Mouse (Mus musculus) lung, postnatal 14 days (tissue): ENCODE results near the gene Perm1.

ENCODE experiments used
- DNase-seq: peaks from one replicate; pipeline ENCODE4 v3.0.0; 2021

Perm1 gene

GRCm38 (mm10) chr4:156252619-156253018 is 37.0 kb downstream of the Perm1 start:
- no peak for DNase-seq

GRCm38 (mm10) chr4:156253043-156253442 is 37.4 kb downstream of the Perm1 start:
- no peak for DNase-seq

GRCm38 (mm10) chr4:156254361-156255077 is 38.9 kb downstream of the Perm1 start:
- DNase-seq = no peak

GRCm38 (mm10) chr4:156255078-156255839 is 39.6 kb downstream of the Perm1 start, which contains the start of gene Samd11:
Samd11 (minus strand) TSS chr4:156255657.
- DNase-seq = no peak
